ENCODE assay signal across 9 mouse cellular contexts in the genomic region with DNA sequence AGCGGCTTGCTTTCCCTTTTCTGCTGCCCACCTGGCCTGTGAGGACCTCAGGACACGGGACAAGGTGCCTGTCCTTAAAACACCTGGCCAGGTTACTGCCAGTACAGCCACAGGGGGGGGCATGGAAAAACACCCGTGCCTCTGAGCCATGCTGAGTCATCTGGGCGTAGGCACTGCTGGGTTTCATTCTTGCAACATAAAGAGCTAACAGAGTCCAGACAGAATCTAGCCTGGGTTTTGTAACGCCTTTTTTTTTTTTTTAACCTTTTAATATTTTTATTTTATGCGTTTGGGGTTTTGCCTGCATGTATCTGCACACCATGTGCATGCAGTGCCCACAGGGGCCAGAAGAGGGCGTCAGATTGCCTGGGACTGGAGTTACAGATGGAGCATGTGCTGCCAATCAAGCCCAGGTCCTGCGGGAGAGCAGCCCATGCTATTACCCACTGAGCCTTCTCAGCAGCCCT. TPM values are rescaled to one million over a fixed set of nuclear protein-coding genes. Genes with fewer than 3 reads are reported as not detected.
DNase-seq lines count a peak whose midpoint lies in the region; ATAC-seq and TF ChIP-seq lines count a peak whose summit lies in the region.
"Had no signal": no experiment of that assay in that cellular context is flagged by ENCODE, and none has a peak within 500 bp of the region (broad histone marks: within the 10 kb centered on the region; RNA-seq: fewer than 3 reads in every experiment).

No protein-coding gene starts in this region.

- H3K36me3 ChIP-seq in liver, embryonic 12.5 days: no peaks in the 10 kb centered on the region
- H3K36me3 ChIP-seq in testis, adult 2 months (ENCODE audit: control insufficient read depth, insufficient read depth, low read length): no peaks in the 10 kb centered on the region

- H3K4me2 ChIP-seq in liver, embryonic 12.5 days: peak overlapping the region; percentile 38; the same call in 1 of the 2 replicates

- H3K4me3 ChIP-seq in bone marrow, adult 2 months (replicated peaks; ENCODE audit: control insufficient read depth, low read depth, low read length): no peak overlapping the region
- H3K4me3 ChIP-seq in liver, embryonic 12.5 days: no peak overlapping the region
- H3K4me3 ChIP-seq in testis, adult 2 months (ENCODE audit: control insufficient read depth, low read depth, low read length): peak overlapping the region; percentile 54
- H3K4me3 ChIP-seq: megakaryocyte, embryonic 14.5 days had no signal

- TF ChIP-seq CTCF in bone marrow, adult 2 months (IDR thresholded peaks at IDR 0.05; ENCODE audit: control insufficient read depth, insufficient read depth, low read length): peak; percentile 53
- peak; percentile 87; the same call in 1 of the 2 replicates for TF ChIP-seq CTCF in testis, adult 2 months (IDR thresholded peaks at IDR 0.05; ENCODE audit: control insufficient read depth, insufficient read depth, insufficient replicate concordance, low read depth, low read length)

- no peak for TF ChIP-seq POLR2A in bone marrow, adult 2 months (IDR thresholded peaks at IDR 0.05; ENCODE audit: borderline replicate concordance, control insufficient read depth, low read depth, low read length)
- TF ChIP-seq POLR2A in testis, adult 2 months (IDR thresholded peaks at IDR 0.05; ENCODE audit: control insufficient read depth, low read depth, low read length): no peak

- 37% methylated on average over 8 of the region's 8 CpGs for WGBS in bone marrow, adult 2 months
- 42% methylated on average over 8 of the region's 8 CpGs for WGBS in liver, embryonic 12.5 days (ENCODE audit: insufficient replicate concordance)

- H3K27me3 ChIP-seq in liver, embryonic 12.5 days (replicated peaks): no peaks in the 10 kb centered on the region
- H3K27me3 ChIP-seq in testis, adult 2 months (ENCODE audit: control insufficient read depth, insufficient read depth, low read length): no peaks in the 10 kb centered on the region
- H3K27me3 ChIP-seq: megakaryocyte, embryonic 14.5 days had no signal

- H3K4me1 ChIP-seq in bone marrow, adult 2 months (ENCODE audit: control insufficient read depth, insufficient read depth, low read length): peaks cover 7% of the 10 kb centered on the region
- peaks cover 16% of the 10 kb centered on the region for H3K4me1 ChIP-seq in liver, embryonic 12.5 days
- H3K4me1 ChIP-seq in testis, adult 2 months (ENCODE audit: control insufficient read depth, insufficient read depth, low read length): peaks cover 6% of the 10 kb centered on the region

- peak; percentile 76 for ATAC-seq in liver, embryonic 12.5 days

- H3K9me3 ChIP-seq in liver, embryonic 12.5 days (replicated peaks): no peaks in the 10 kb centered on the region

- peak overlapping the region; percentile 21; the same call in 1 of the 2 replicates for H3K27ac ChIP-seq in bone marrow, adult 2 months (ENCODE audit: control insufficient read depth, insufficient read depth, low read depth, low read length, poor library complexity)
- H3K27ac ChIP-seq in liver, embryonic 12.5 days: peak overlapping the region; percentile 43
- H3K27ac ChIP-seq in testis, adult 2 months (ENCODE audit: control insufficient read depth, insufficient read depth, low read depth, low read length): no peak overlapping the region

- H3K9ac ChIP-seq in liver, embryonic 12.5 days: no peak overlapping the region

- DNase-seq in urinary bladder, postnatal 14 days (ENCODE audit: low spot score): peak; percentile 78
- DNase-seq in urinary bladder, adult 2 months (ENCODE audit: low spot score): no peak
- DNase-seq in left cerebral cortex, adult 8-10 months (ENCODE audit: low spot score in 2 of 2): no peak
- no peak for DNase-seq in thymus, adult 18-20 months
- DNase-seq in neural tube, embryonic 10.5 days (ENCODE audit: extremely low spot score, low spot score): no peak

RNA-seq across cellular contexts. Expression of gene Lgals3, which starts 13.4 kb away (rescaled TPM):
- 252 and 279 TPM in 2 replicates for polyA plus RNA-seq in urinary bladder, adult 2 months (2012; rRNA removed)
- 66.3 and 147 TPM in 2 replicates for polyA plus RNA-seq in bone marrow, adult 2 months (2011; ENCODE audit: insufficient read depth, insufficient read length, low replicate concordance, missing spikeins)
- 13.7 and 14.6 TPM in 2 replicates for polyA plus RNA-seq in liver, embryonic 12.5 days (2016; fragmentation: Nextera tagmentation; extraction: Ambion mirVana)
- polyA plus RNA-seq in testis, adult 2 months (2012; rRNA removed): 8.9 and 13.5 TPM in 2 replicates
- total RNA-seq in left cerebral cortex, adult 8-10 months (2022): 1 to 10 TPM in 2 of 4 experiments, under 1 TPM in 2; 0.66 to 1.8 (median 0.93) TPM

RNA-seq across cellular contexts. Expression of gene Mapk1ip1l, which starts 56.1 kb away (rescaled TPM):
- 31.4 and 37.3 TPM in 2 replicates for polyA plus RNA-seq in urinary bladder, adult 2 months (2012; rRNA removed)
- 27.7 and 29.6 TPM in 2 replicates for polyA plus RNA-seq in bone marrow, adult 2 months (2011; ENCODE audit: insufficient read depth, insufficient read length, low replicate concordance, missing spikeins)
- polyA plus RNA-seq in liver, embryonic 12.5 days (2016; fragmentation: Nextera tagmentation; extraction: Ambion mirVana): 45.1 and 49.6 TPM in 2 replicates
- 41.8 and 43.7 TPM in 2 replicates for polyA plus RNA-seq in testis, adult 2 months (2012; rRNA removed)
- total RNA-seq in left cerebral cortex, adult 8-10 months (2022): 10 to 100 TPM; 52.3 to 54.7 (median 54.3) TPM
